Mouse (Mus musculus): Measurements from ENCODE around the gene Tpst1.

The Tpst1 gene

DNA sequence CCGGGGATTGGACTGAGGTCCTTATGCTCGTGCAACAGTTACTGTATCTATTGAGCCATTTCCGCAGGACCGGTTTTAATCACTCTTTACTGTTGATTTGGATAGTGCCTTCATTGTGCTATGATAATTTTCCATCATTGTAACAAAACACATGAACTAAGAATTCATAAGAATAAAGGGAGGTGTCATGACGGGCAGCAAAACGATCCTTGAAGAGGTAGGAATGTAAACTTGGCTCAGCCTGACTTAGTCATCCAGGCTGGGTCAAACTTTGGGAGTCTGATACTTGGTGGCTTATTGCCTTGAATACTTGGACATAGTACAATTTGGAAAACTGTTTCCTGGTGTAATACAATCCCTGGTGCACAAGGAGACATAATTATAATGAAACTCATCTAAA, 112.2 kb downstream of the Tpst1 start:
- DNase-seq (ENCODE audit: low spot score in 2 of 2) = no peak
